Mouse (Mus musculus) E14TG2a.4 (cell line): Measurements from ENCODE around the gene Slc6a16.

Experiments
- CTCF ChIP-seq: conservative IDR thresholded peaks from 2 replicates; pipeline ENCODE4 v1.5.1; 2014; ENCODE audit warnings: low read length
- POU5F1 ChIP-seq: IDR thresholded peaks from 2 replicates; pipeline ENCODE4 v1.6.1; 2014; ENCODE audit warnings: low read length, borderline replicate concordance

- TF ChIP-seq CTCF: no peak
- no peak for TF ChIP-seq POU5F1
Observed at GRCm38 (mm10) chr7:45273672-45274071, 32.8 kb downstream of the Slc6a16 start.
